Mouse (Mus musculus) kidney, postnatal 36 days (tissue): ENCODE results near the gene Klra9.
"Not testable (repeated sequence)": the region's sequence is repeated elsewhere in the genome, so short reads cannot be mapped to it uniquely, and the experiment has no call there.

Source experiments
- DNase-seq, 2 experiments: peaks; one replicate each; pipeline ENCODE4 v3.0.0; 2021 to 2022; ENCODE audit warnings: mixed read lengths in 2 of 2

Gene Klra9

GRCm38 (mm10) chr6:130193012-130193411, at the start of gene Klra9:
TSS of gene Klra9 (minus strand) at chr6:130193112.
- not testable (repeated sequence) for DNase-seq

GRCm38 (mm10) chr6:130237536-130237935, 44.6 kb upstream of the Klra9 start:
- DNase-seq: no peak

GRCm38 (mm10) chr6:130236635-130237034, 43.7 kb upstream of the Klra9 start:
- DNase-seq: no peak

GRCm38 (mm10) chr6:130233222-130233621, 40.3 kb upstream of the Klra9 start, which contains the start of gene Klra7:
TSS of gene Klra7 (minus strand) at chr6:130233322.
- no peak for DNase-seq

- not testable (repeated sequence) for DNase-seq
These were observed 4.5 kb upstream of the Klra9 start for GRCm38 (mm10) chr6:130197453-130197852.

- DNase-seq: not testable (repeated sequence)
These were observed 63.1 kb downstream of the Klra9 start, which contains the start of gene Klra8 for GRCm38 (mm10) chr6:130129798-130130197. TSS of gene Klra8 (minus strand) at chr6:130129898.
